Mouse (Mus musculus) gastrocnemius, postnatal 4 days (tissue): ENCODE measurements around the gene Eef1akmt1. TPM values are rescaled to one million over a fixed set of nuclear protein-coding genes. Genes with fewer than 3 reads are reported as not detected.

ENCODE experiments used
- DNase-seq, 2 experiments: peaks; one replicate each; pipeline ENCODE4 v3.0.0; 2021 to 2022; ENCODE audit warnings: low spot score in 2 of 2, mixed read lengths in 2 of 2
- total RNA-seq, 2 experiments: library from RNA; stranded (reverse); gene quantifications; 2 replicates each; pipeline ENCODE4 v1.2.3; 2021

Eef1akmt1 gene
- total RNA-seq, 2 experiments from 2014 or later: 25.7 to 28.1 TPM

DNA sequence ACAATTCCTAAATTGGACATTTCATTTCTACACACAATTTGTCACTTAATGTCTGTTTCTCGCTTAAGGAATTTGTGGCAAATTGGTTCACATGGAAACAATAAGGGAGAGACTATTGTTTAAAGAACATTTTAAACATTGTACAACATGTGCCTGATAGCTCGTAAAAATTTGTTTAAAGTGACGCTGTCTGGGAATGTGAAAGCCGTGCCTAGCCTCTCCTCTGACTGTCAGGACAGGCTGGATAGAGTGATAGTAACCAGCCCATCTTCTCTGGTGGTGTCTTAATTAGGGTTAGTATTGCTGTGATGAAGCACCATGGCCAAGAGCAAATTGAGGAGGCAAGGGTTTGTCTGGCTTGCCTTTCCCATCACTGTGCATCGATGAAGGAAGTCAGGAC lies 24.4 kb downstream of the Eef1akmt1 start:
- DNase-seq: no peak

DNA sequence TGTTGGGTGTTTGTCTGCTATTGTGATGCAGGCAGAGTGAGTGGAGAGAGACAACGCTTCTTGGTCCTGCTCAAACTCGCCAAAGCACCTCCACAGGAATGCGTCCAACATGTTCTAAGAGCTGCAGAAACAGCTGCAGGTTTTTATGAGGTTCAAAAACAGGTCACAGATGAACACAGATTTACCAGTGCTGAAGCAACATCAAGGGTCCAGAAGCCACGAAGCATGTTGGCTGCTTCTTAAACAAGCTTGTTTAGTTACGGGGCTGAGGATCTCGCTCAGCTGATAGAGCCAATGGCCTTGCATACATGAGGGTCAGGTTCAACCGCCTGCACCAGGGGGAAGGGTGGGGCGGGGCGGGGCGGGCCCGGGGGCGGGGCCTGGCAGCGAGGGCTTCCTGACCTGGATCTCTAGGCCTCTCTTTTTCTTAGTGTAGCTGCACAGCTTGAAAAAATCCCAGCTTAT lies 24.8 kb downstream of the Eef1akmt1 start:
- DNase-seq: no peak

DNA sequence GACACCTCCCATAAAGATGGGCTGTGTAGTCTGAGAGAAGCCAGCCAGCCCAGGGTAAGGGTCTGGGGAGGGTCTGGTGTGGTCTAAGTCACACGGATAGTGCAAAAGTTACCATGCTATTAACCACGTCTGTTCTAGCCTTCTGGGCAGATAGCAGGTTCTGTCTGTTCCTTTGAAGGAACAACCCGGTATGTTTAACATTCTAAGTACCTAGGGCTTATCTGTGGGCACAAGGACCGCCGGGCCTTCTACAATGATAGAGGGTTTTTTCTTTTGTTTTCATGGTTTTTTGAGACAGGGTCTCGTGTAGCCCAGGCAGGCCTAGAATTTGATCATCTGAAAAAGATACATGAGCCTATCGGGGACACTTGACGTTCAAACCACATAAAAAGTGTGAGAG lies 25.3 kb downstream of the Eef1akmt1 start:
- DNase-seq: no peak

DNA sequence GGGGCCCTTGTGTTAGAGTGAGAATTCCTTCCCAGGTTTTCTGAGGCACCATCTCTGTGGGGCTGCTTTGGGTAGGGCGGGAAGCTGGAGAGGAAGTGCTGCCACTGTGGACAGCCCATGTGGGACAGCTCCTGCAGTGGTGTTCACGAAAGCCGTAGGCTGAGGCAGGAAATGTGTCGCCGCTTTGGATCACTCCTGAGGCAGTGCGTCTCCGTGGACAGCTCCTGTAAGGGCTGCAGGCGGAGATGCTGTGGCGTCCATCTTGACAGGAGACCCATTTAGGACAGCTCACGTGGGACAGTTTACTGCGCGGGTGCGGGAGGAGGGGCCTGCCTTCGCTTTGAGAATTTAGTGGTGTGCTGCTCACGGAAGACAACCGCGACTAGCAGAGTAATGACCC lies 25.9 kb downstream of the Eef1akmt1 start:
- no peak for DNase-seq

DNA sequence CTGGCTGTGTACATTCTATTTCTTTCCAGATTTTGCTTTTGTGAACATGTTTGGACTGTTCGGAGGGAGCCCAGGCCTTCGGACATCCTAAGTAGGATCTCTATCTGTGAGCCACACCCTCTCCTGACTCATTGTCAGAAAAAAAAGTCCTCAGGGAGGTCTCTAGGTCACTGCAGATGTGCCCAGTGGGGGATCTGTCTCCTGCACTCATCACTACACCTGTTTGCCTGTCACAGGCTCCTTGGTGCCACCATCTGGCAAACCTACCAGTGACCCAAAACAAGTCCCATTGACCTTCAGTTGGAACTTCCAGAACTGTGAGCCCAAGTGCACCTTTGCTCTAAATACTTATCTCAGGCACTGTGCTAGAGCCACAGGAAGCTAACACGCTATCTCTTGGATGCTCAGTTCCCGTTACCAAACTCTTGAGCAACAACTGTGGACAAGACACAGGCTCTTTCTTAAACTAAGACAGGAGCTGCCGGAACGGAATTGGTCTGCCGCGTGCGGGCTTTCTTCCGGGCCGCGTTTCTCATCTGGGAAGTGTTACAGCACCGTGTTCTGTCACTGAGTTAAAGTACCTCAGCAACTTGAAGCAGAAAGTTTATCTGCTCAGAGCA lies 27.9 kb downstream of the Eef1akmt1 start:
- DNase-seq: no peak

DNA sequence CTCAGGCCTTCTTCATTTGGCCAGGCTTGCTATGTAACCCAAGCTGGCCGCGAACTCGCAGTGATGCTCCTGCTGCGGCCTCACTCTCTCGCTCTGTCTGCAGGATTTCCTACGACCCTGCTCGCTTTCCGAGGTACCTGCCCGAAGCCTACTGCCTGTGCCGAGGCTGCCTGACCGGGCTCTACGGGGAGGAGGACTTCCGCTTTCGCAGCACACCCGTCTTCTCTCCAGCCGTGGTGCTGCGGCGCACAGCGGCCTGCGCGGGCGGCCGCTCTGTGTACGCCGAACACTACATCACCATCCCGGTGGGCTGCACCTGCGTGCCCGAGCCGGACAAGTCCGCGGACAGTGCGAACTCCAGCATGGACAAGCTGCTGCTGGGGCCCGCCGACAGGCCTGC lies 29.2 kb downstream of the Eef1akmt1 start:
- no peak for DNase-seq

DNA sequence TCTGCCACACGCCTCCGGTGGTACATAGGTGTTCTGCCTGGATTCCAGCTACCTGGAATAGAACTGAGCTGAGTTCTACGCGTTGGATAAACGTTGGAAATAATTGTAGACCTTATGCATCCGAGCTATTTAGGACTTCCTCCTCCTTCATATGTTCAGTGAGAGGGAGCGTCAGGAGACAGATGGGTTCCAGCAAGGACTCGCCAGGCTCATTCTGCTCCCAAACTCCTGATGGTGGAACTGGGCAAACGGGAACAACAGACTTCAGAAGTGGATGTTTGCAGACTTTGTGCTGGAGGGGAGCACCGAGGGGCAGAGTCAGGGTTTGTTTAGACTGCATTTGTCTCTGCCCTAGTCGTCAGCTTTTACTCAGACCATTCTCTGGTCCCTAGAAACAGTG lies 30.7 kb downstream of the Eef1akmt1 start:
- no peak for DNase-seq

DNA sequence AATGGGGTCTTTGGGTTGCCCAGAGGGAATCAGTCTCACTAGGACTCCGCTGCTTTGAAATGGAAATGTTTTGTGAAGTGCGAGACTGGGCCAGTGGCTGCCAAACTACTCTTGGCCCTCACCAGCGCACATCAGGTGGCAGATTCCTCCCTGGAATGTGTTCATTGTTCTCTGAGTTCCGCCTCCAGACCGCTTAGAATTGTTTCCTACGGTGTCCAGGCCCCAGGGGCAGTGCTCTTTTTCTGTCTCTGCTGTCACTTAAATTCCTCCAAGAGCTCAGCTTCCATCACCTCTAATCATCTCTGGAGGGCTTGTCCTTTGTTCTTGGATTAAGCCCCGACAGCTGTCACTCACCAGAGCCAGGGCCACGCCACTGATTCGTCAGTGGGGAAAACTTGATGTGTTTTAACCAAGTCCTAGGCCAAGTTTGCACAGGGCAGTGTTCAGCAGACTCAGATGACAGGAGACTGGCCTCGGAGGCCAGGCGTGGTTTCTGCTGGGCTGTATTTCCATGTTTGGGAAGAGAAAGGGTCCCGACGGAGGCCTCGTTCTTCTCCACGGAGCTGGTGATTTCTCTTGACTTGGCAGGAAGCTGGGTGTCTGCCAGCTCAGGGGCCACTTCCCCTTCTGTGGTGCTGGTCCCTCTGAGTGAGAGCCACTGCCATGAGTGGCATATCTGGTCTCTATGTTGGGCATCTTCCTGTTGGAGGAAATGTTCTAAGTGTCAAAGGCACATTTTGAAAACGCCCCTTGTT lies 34.0 kb downstream of the Eef1akmt1 start:
- DNase-seq: peak in 1 of 2 experiments; percentile 24

DNA sequence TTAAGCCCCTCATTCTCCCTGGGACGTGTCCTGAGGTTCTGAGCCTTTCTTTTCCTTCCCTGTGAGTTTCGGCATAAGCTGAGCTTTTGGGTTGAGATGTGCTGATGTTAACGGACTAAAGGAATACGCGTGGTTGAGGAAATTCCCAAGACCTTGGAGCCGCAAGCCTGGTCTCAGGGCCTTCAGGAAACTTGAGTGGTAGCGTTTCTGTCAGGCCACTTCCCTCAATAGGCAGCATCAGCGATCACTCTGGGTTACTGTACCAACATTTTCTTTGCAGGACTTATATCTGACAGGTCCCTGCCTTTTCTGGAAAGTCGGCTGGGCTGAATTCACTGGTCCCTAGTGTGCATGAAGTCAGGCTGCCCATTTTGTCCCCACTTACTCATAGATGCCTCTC lies 34.6 kb downstream of the Eef1akmt1 start:
- no peak for DNase-seq

DNA sequence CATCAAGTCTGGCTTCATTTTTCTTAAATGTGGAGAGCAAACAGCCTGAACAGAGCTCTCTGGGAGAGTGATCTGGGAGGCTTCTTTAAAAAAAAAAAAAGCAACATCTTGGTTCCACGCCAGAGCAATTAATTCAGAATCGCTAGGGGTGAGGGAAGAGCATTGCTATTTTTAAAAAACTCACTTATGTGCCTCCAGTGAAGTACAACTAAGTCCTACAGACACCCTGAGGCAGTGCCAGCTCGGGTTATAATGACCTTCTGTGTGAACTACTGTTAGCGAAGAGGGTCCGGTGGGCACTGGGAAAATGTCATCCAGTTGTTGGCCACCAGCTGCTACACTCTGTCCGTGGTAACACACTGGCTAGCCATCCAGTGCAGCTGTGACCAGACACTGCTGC lies 35.8 kb downstream of the Eef1akmt1 start:
- peak in 1 of 2 experiments; percentile 25 for DNase-seq

DNA sequence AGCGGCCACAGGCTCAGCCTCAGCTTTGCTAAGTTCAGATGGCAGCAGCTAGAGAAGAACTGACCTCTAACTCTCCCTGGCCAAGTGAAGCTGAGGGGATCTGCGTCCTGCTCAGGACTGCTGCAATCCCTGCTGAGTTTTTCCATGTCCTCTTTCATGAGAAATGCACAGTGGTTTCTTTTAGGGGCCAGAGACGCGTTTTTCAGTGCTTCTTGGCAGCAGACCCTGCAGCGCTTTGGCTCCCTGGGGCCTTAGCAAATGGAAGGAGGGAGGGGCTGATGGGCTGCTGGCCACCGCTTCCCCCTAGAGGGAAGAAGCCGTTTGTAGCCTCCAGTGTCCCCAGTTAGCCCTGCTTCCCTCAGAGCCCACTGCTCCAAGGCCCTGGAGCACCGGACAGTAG lies 36.5 kb downstream of the Eef1akmt1 start:
- peak; percentile 60 to 76 for DNase-seq

DNA sequence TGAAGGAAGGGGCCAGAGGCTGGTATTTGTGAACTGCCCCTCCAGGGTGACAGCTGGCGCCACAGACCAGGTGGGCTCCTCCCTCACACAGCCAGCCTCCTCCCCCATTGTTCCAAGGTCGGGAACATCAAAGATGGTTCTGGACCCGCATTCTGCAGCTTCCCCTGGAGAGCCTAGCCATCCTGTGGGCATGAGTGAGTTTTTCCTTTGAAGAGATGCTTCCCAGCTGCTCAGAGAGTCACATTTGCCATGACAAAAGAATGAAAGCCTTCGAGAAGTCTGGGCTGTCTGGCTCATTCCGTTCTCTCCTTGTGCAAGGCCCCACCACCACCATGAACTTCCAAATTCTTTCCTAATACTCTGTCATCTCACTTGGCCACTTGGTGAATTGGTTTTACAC lies 37.1 kb downstream of the Eef1akmt1 start:
- DNase-seq: no peak

DNA sequence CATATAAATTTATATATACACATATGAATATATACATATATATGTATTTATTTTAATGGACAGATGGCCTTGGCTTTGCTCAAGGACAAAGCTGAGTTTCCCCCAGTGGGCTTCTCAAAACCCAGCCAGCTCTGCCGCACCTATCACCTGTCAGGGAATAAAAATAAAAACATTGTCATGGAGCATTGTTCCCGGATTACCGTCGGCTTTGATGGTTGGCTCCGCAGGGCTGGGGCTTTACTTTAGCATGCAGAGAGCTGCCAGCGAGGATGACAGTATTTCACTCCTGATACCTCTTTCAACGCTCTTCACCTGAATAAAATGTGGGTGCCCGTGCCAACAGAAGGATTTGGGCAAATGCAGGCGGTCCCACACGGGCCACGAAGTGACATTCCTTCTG lies 37.6 kb downstream of the Eef1akmt1 start:
- no peak for DNase-seq

DNA sequence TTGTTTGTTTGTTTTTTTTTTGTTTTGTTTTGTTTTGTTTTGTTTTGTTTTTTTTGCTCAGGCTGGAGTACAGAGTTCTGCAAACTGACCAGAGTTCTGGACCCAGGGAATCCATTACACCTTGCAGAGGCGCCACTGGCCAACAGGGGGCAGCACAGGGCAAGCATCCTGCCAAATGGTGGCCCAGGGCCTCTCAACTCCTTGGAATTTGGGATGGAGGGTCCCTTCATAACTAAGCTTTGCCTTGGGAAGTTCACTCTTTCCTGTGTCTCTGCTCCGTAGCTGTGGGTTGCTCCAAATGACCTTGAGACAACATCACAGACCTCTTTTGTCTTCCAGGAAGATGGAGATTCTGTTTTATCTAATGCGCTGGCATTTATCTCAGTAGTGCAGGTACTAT lies 38.2 kb downstream of the Eef1akmt1 start:
- DNase-seq: peak; percentile 44 to 63

DNA sequence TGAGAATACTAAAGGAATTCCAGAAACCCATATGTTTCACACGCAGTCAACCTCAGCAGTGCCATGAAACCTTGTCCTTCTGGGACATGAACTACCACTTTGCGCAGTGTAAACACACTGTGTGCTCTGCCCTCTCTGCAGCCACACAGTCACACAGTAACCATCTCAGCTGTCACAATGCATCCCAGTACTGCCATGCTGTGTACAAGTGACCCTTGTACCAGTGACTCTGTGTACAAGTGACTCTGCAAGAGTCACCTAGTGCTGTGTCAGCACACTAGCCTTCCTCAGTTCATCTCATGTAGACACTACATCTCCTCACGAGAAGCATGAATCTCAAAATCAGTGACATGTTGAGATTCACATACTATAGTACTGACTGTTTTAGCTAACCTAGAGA lies 38.8 kb downstream of the Eef1akmt1 start:
- no peak for DNase-seq

DNA sequence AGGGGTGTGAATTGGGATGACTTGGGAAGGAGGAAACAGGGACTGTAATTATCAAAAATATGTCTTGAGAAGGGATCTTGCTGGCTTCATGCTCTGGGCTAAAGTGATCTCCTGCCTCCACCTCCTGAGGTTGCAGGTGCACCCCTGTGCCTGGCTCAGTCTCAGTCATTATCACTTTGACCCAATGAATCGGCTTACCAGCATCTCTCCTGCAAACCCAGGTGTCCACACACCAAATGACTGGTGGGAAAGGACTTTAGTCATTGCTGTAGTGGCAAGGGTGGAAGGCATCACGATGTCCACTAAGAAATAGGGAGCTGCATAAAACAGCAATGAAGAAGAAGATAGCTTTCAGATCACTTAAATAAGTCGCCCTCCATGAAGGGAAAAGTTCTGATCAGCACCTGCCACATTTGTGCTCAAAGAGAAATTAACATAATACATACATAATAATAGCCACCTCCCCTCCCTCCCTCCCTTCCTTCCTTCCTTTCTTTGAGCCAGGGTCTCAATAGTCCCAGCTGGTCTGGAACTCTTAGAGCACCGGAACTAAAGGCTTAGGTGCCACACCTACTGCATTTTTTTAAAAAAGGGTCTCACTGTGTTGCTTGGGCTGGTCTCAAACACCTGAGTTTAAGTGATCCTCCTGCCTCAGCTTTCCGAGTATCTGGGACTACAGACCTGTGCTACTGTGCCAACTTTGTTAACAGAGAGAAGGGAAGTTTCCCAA lies 41.5 kb downstream of the Eef1akmt1 start:
- DNase-seq: no peak

DNA sequence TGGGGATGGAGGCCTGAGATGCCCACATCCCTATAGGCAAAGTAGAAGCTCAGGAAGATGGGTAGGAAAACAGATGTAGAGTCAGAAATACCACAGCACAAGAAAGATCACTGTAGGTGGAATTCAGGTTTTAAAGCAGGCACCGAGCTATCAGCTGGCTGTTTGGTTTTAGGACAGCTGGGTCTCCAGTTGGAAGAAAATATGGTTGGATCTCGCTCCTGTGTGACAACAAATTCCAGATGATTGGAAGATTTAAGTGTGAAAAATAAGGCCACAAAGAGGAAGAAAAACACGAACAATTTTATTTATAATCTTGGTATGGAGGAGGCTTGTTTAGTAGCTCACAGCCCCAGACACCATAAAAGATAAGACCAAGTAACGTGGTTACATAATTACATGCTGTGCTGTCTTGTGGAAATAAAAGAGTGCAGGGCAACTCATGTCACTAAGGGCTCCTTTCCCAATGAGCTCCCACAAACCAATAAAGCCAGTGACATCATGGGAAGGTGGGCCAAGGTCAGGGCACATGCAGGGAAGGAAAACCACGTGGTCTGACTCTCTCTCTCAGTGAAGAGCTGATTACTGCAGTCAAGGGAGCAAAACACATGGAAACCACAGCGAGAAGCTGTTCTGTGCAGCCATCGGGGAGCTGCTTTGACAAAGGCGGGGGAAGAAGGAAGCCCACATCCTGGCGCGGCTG lies 42.2 kb downstream of the Eef1akmt1 start:
- peak in 1 of 2 experiments; percentile 30 for DNase-seq

DNA sequence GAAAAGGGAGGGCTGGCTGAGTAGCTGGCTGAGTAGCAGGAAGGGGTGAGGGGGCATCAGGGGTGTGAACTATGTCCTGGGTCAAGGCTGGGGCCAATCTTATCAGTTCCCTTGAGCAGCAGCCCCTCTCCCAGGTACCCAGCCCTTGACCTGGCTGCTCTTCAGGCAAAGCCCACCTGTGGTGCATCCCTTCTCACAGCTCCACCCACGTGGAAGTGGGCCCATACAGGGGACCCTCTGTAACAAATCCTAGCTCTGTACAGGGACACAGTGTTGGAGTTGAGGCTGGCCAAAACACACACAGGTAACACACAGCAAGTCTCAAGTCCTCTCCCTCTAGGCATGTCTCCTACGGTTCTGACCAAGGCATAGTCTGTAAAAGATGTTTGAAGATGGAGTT lies 43.8 kb downstream of the Eef1akmt1 start:
- no peak for DNase-seq

DNA sequence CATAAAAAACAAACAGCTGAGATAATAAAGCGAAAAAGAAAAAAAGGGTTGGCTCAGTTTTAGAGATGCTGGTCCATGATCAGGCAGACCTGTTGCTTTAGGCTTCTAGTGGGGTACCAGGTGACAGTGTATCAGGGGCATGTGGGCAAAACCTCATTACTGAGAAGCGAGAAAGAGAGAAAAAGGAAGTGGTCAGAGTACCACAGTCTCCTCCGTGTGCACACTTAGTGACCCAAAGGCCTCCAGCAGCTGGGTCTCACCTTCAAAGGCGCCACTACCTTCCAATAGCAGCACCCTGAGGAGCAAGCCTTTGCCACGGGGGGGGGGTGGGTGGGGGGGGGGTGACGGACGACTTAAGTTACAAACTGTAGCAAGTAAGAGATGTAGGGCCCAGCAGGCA lies 44.3 kb downstream of the Eef1akmt1 start:
- no peak for DNase-seq

DNA sequence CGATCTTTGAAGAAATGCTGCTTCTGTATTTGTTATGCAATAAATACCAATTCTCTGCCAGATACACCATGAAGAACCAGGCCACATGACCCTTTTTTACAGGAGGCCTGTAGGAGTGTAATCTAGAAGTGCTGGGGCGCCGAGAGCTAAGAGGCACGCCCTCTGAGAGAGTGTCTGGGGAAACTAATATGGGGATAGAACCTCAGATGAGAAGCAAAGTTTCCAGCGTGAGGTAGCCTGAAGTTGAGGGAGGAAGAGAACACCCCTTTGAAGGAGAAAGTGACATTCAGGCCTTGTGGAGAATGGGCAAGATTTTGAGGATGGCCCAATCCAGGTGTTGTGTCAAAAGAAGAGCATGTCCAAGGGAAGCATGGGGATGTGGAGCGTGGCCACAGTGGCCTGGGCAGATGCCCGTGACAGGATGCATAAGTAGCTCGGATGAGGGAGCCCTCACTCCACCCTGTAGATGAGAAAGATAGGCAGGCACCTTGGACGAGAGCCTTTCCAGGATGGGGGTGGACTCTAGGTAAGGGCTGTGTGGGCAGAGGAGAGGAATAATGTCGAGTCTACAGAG lies 45.3 kb downstream of the Eef1akmt1 start:
- DNase-seq: no peak

DNA sequence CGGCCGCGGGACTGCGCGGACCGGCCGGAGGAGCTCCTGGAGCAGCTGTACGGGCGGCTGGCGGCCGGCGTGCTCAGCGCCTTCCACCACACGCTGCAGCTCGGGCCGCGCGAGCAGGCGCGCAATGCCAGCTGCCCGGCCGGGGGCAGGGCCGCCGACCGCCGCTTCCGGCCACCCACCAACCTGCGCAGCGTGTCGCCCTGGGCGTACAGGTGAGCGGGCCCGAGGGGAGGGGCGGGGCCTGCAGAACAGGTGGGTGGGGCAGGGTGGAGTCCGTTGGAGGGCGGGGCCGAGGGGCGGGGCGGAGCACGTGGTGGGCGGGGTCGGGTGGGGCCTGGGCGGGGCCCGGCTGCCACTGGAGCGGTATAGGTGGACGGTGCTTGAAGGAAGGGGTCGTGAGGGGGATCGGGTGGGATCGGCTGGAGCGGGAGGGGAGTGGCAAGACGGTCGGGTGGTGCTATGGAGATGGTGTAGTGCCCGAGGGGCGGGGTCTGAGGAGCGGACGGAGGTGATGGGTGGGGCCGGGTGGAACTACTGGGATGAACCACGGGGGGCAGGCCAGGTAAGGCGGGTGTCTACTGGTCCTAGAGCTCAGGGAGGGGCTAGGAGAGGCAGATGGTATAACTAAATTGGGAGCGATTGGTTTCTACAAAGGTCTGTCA lies 45.9 kb downstream of the Eef1akmt1 start:
- peak in 1 of 2 experiments; percentile 56 for DNase-seq
